Mouse (Mus musculus) retina, embryonic 14.5 days (tissue): ENCODE measurements around the gene Polr2g.

Experiments used
- DNase-seq: peaks from one replicate; pipeline ENCODE4 v3.0.0-alpha.2; 2015; ENCODE audit warnings: low spot score

Polr2g gene

GRCm38 (mm10) chr19:8758899-8759298 lies 39.5 kb downstream of the Polr2g start:
- DNase-seq, result no peak

- no peak for DNase-seq
Observed at GRCm38 (mm10) chr19:8757471-8757998, 40.8 kb downstream of the Polr2g start.

GRCm38 (mm10) chr19:8756635-8757387 lies 41.6 kb downstream of the Polr2g start, which contains the start of gene Nxf1:
TSS of gene Nxf1 (plus strand) at chr19:8757073.
- peak; percentile 96 for DNase-seq

- DNase-seq, result no peak
Observed at GRCm38 (mm10) chr19:8755652-8756051, 42.7 kb downstream of the Polr2g start.

GRCm38 (mm10) chr19:8747368-8747767 lies 51.0 kb downstream of the Polr2g start:
- peak; percentile 49 for DNase-seq

- no peak for DNase-seq
Observed at GRCm38 (mm10) chr19:8745382-8745781, 53.0 kb downstream of the Polr2g start.
